Mouse (Mus musculus) testis, adult 2 months (tissue): ENCODE results near the gene Sema6d.

Experiments
- CTCF ChIP-seq: fragments of 200-500 bp; IDR thresholded peaks from 2 replicates; pipeline ENCODE4 v1.5.1; 2012; ENCODE audit warnings: low read depth, mild to moderate bottlenecking, inconsistent platforms, low read length, moderate library complexity; ENCODE audit not compliant: control insufficient read depth, insufficient read depth, insufficient replicate concordance
- POLR2A ChIP-seq: fragments of 200-500 bp; IDR thresholded peaks from 2 replicates; pipeline ENCODE4 v1.6.1; 2012; ENCODE audit warnings: low read depth, mild to moderate bottlenecking, inconsistent platforms, low read length, moderate library complexity; ENCODE audit not compliant: control insufficient read depth

DNA sequence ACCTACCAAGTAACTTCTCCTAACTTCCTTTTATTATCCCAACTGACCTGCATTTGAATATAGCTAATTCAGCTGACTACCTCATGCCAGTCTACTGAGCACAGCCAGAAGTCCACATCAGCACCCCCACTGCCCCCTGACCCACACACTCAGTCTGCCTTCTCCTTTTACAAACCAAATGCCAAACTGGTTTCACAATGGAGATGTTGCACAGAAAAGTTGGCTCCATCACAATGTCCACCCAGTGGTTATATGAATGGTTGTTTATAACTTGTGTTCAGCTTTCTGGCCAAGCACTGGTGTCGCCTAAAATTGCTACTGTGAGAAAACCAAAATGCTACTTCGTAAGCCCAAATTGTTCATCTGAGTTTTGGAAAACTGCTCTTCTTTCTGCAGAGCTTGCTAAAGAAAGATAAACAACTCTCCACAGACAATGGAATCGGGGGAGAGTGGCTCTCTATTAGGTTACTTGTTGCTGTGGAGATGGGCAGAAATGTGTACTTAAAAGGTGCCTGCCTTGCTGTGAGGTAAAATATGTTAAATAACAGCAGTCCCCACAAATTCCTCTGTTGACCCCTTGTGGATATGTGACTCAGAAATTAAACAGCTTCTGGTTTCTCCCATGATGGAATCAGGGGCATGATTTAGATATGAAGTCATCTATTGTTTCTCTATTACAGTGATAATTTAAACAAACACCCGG lies 154.9 kb downstream of the Sema6d start:
- TF ChIP-seq CTCF = no peak
- no peak for TF ChIP-seq POLR2A
